Mouse (Mus musculus): ENCODE data around the gene Orc6. TPM values are rescaled to one million over a fixed set of nuclear protein-coding genes. Genes with fewer than 3 reads are reported as not detected.
A peak's percentile ranks its signal among the peaks of the same experiment; 100 is the strongest.

Orc6 gene
- 58.9 and 65.2 TPM in 2 replicates for polyA plus RNA-seq (2011; ENCODE audit: insufficient read depth, insufficient read length, low replicate concordance, missing spikeins)

GRCm38 (mm10) chr8:85299434-85300077 lies at the start of gene Orc6, which contains the start of gene Vps35:
Gene Orc6, plus strand, starts transcription at chr8:85299632.
Gene Vps35, minus strand, starts transcription at chr8:85299802.
- peak within 1 kb of the TSS; percentile 84 for H3K4me3 ChIP-seq (replicated peaks; ENCODE audit: control insufficient read depth, low read depth, low read length)

GRCm38 (mm10) chr8:85286846-85287245 lies 12.6 kb upstream of the Orc6 start:
- Histone ChIP-seq H3K4me3 (replicated peaks; ENCODE audit: control insufficient read depth, low read depth, low read length) (no peak overlapping the region), H3K4me1 (ENCODE audit: control insufficient read depth, insufficient read depth, low read length) (no peaks in the 10 kb centered on the region), H3K27ac (ENCODE audit: control insufficient read depth, insufficient read depth, low read depth, low read length, poor library complexity) (no peak overlapping the region)
- no peak for TF ChIP-seq POLR2A (IDR thresholded peaks at IDR 0.05; ENCODE audit: borderline replicate concordance, control insufficient read depth, low read depth, low read length)
- WGBS, result 70% methylated on average over 1 of the region's 1 CpGs

More at GRCm38 (mm10) chr8:85299434-85300077, at the start of gene Orc6, which contains the start of gene Vps35:
- peak; percentile 96; the same call in 1 of the 2 replicates for TF ChIP-seq POLR2A (IDR thresholded peaks at IDR 0.05; ENCODE audit: borderline replicate concordance, control insufficient read depth, low read depth, low read length)
- TF ChIP-seq CTCF (IDR thresholded peaks at IDR 0.05; ENCODE audit: control insufficient read depth, insufficient read depth, low read length), result 0 out of 2 replicates have a peak, but pooled peaks have one; percentile 0
- H3K4me1 ChIP-seq (ENCODE audit: control insufficient read depth, insufficient read depth, low read length), result peaks cover 1% of the 10 kb centered on the region; the same call in 1 of the 2 replicates
- WGBS, result under 1% methylated on average over 63 of the region's 63 CpGs
- H3K27ac ChIP-seq (ENCODE audit: control insufficient read depth, insufficient read depth, low read depth, low read length, poor library complexity), result peak within 1 kb of the TSS; percentile 95

GRCm38 (mm10) chr8:85298600-85299433 lies 615 bp upstream of the Orc6 start:
- H3K4me3 ChIP-seq (replicated peaks; ENCODE audit: control insufficient read depth, low read depth, low read length), result peak overlapping the region; percentile 84
- peaks cover 1% of the 10 kb centered on the region; the same call in 1 of the 2 replicates for H3K4me1 ChIP-seq (ENCODE audit: control insufficient read depth, insufficient read depth, low read length)
- WGBS, result under 1% methylated on average over 53 of the region's 53 CpGs
- H3K27ac ChIP-seq (ENCODE audit: control insufficient read depth, insufficient read depth, low read depth, low read length, poor library complexity), result peak overlapping the region; percentile 58
- TF ChIP-seq CTCF (IDR thresholded peaks at IDR 0.05; ENCODE audit: control insufficient read depth, insufficient read depth, low read length), result no peak
- no peak for TF ChIP-seq POLR2A (IDR thresholded peaks at IDR 0.05; ENCODE audit: borderline replicate concordance, control insufficient read depth, low read depth, low read length)

GRCm38 (mm10) chr8:85301941-85302340 lies 2.5 kb downstream of the Orc6 start:
- no peak overlapping the region for H3K4me3 ChIP-seq (replicated peaks; ENCODE audit: control insufficient read depth, low read depth, low read length)
- no peak overlapping the region for H3K27ac ChIP-seq (ENCODE audit: control insufficient read depth, insufficient read depth, low read depth, low read length, poor library complexity)
- WGBS, result 69% methylated on average over 1 of the region's 1 CpGs
- TF ChIP-seq CTCF (IDR thresholded peaks at IDR 0.05; ENCODE audit: control insufficient read depth, insufficient read depth, low read length) (no peak), POLR2A (IDR thresholded peaks at IDR 0.05; ENCODE audit: borderline replicate concordance, control insufficient read depth, low read depth, low read length) (no peak)
- peaks cover 1% of the 10 kb centered on the region; the same call in 1 of the 2 replicates for H3K4me1 ChIP-seq (ENCODE audit: control insufficient read depth, insufficient read depth, low read length)

- H3K27ac ChIP-seq (ENCODE audit: control insufficient read depth, insufficient read depth, low read depth, low read length, poor library complexity), result no peak overlapping the region
- WGBS, result 59% methylated on average over 3 of the region's 3 CpGs
These were observed 3.5 kb downstream of the Orc6 start for GRCm38 (mm10) chr8:85302931-85303330.

GRCm38 (mm10) chr8:85303531-85303930 lies 4.1 kb downstream of the Orc6 start:
- no peak overlapping the region for H3K4me3 ChIP-seq (replicated peaks; ENCODE audit: control insufficient read depth, low read depth, low read length)
- WGBS, result 75% methylated on average over 5 of the region's 5 CpGs
- no peak for TF ChIP-seq POLR2A (IDR thresholded peaks at IDR 0.05; ENCODE audit: borderline replicate concordance, control insufficient read depth, low read depth, low read length)
- TF ChIP-seq CTCF (IDR thresholded peaks at IDR 0.05; ENCODE audit: control insufficient read depth, insufficient read depth, low read length), result no peak
- H3K27ac ChIP-seq (ENCODE audit: control insufficient read depth, insufficient read depth, low read depth, low read length, poor library complexity), result no peak overlapping the region
- H3K4me1 ChIP-seq (ENCODE audit: control insufficient read depth, insufficient read depth, low read length), result peaks cover 1% of the 10 kb centered on the region; the same call in 1 of the 2 replicates

More at GRCm38 (mm10) chr8:85302931-85303330, 3.5 kb downstream of the Orc6 start:
- Histone ChIP-seq H3K4me1 (ENCODE audit: control insufficient read depth, insufficient read depth, low read length) (peaks cover 1% of the 10 kb centered on the region; the same call in 1 of the 2 replicates), H3K4me3 (replicated peaks; ENCODE audit: control insufficient read depth, low read depth, low read length) (no peak overlapping the region)
- TF ChIP-seq CTCF (IDR thresholded peaks at IDR 0.05; ENCODE audit: control insufficient read depth, insufficient read depth, low read length), result no peak

GRCm38 (mm10) chr8:85308564-85308963 lies 9.1 kb downstream of the Orc6 start:
- 86% methylated on average over 2 of the region's 2 CpGs for WGBS
- no peak for TF ChIP-seq POLR2A (IDR thresholded peaks at IDR 0.05; ENCODE audit: borderline replicate concordance, control insufficient read depth, low read depth, low read length)
- no peak for TF ChIP-seq CTCF (IDR thresholded peaks at IDR 0.05; ENCODE audit: control insufficient read depth, insufficient read depth, low read length)

GRCm38 (mm10) chr8:85311743-85312142 lies 12.3 kb downstream of the Orc6 start:
- no peak for TF ChIP-seq POLR2A (IDR thresholded peaks at IDR 0.05; ENCODE audit: borderline replicate concordance, control insufficient read depth, low read depth, low read length)
- no peak for TF ChIP-seq CTCF (IDR thresholded peaks at IDR 0.05; ENCODE audit: control insufficient read depth, insufficient read depth, low read length)
- no peak overlapping the region for H3K27ac ChIP-seq (ENCODE audit: control insufficient read depth, insufficient read depth, low read depth, low read length, poor library complexity)

More at GRCm38 (mm10) chr8:85308564-85308963, 9.1 kb downstream of the Orc6 start:
- no peaks in the 10 kb centered on the region for H3K4me1 ChIP-seq (ENCODE audit: control insufficient read depth, insufficient read depth, low read length)
- H3K27ac ChIP-seq (ENCODE audit: control insufficient read depth, insufficient read depth, low read depth, low read length, poor library complexity), result no peak overlapping the region
- no peak overlapping the region for H3K4me3 ChIP-seq (replicated peaks; ENCODE audit: control insufficient read depth, low read depth, low read length)

More at GRCm38 (mm10) chr8:85311743-85312142, 12.3 kb downstream of the Orc6 start:
- no peaks in the 10 kb centered on the region for H3K4me1 ChIP-seq (ENCODE audit: control insufficient read depth, insufficient read depth, low read length)
- H3K4me3 ChIP-seq (replicated peaks; ENCODE audit: control insufficient read depth, low read depth, low read length), result no peak overlapping the region

All from bone marrow, adult 2 months (tissue).